Mouse (Mus musculus): ENCODE measurements around the gene Neurl2. TPM values are rescaled to one million over a fixed set of nuclear protein-coding genes. Genes with fewer than 3 reads are reported as not detected.
"Not testable (repeated sequence)": the region's sequence is repeated elsewhere in the genome, so short reads cannot be mapped to it uniquely, and the experiment has no call there.

Neurl2 gene
- total RNA-seq, 2 experiments from 2014 or later: 5.4 to 7.4 TPM

GRCm38 (mm10) chr2:164822636-164823165 lies 10.6 kb downstream of the Neurl2 start, which contains the start of gene Zswim1:
Zswim1 (plus strand) TSS chr2:164822686.
- DNase-seq (ENCODE audit: low spot score in 2 of 2): peak; percentile 99 to 100

GRCm38 (mm10) chr2:164821060-164821459 lies 12.2 kb downstream of the Neurl2 start:
- no peak for DNase-seq (ENCODE audit: low spot score in 2 of 2)

- no peak for DNase-seq (ENCODE audit: low spot score in 2 of 2)
Measured at GRCm38 (mm10) chr2:164817703-164818102, 15.6 kb downstream of the Neurl2 start.

- no peak for DNase-seq (ENCODE audit: low spot score in 2 of 2)
Measured at GRCm38 (mm10) chr2:164817206-164817605, 16.1 kb downstream of the Neurl2 start.

- no peak for DNase-seq (ENCODE audit: low spot score in 2 of 2)
Measured at GRCm38 (mm10) chr2:164815821-164816220, 17.4 kb downstream of the Neurl2 start.

- no peak for DNase-seq (ENCODE audit: low spot score in 2 of 2)
Measured at GRCm38 (mm10) chr2:164815348-164815747, 17.9 kb downstream of the Neurl2 start.

GRCm38 (mm10) chr2:164813557-164813956 lies 19.7 kb downstream of the Neurl2 start:
- no peak for DNase-seq (ENCODE audit: low spot score in 2 of 2)

- DNase-seq (ENCODE audit: low spot score in 2 of 2): no peak
Measured at GRCm38 (mm10) chr2:164806614-164807013, 26.6 kb downstream of the Neurl2 start.

- DNase-seq (ENCODE audit: low spot score in 2 of 2): no peak
Measured at GRCm38 (mm10) chr2:164805332-164805718, 27.9 kb downstream of the Neurl2 start.

GRCm38 (mm10) chr2:164804533-164805331 lies 28.5 kb downstream of the Neurl2 start, which contains the start of the genes Acot8 and Zswim3:
Acot8 (minus strand) TSS chr2:164804882.
Zswim3 (plus strand) TSS chr2:164805098.
- DNase-seq (ENCODE audit: low spot score in 2 of 2): peak; percentile 91 to 94

GRCm38 (mm10) chr2:164803921-164804313 lies 29.3 kb downstream of the Neurl2 start:
- DNase-seq (ENCODE audit: low spot score in 2 of 2): no peak

GRCm38 (mm10) chr2:164803201-164803920 lies 29.9 kb downstream of the Neurl2 start:
- DNase-seq (ENCODE audit: low spot score in 2 of 2): no peak

GRCm38 (mm10) chr2:164800252-164801004 lies 32.8 kb downstream of the Neurl2 start:
- no peak for DNase-seq (ENCODE audit: low spot score in 2 of 2)

GRCm38 (mm10) chr2:164798554-164798953 lies 34.7 kb downstream of the Neurl2 start:
- DNase-seq (ENCODE audit: low spot score in 2 of 2): not testable (repeated sequence)

GRCm38 (mm10) chr2:164795868-164796267 lies 37.4 kb downstream of the Neurl2 start:
- no peak for DNase-seq (ENCODE audit: low spot score in 2 of 2)

- peak; percentile 57 to 86 for DNase-seq (ENCODE audit: low spot score in 2 of 2)
Measured at GRCm38 (mm10) chr2:164794293-164794692, 39.0 kb downstream of the Neurl2 start.

- no peak for DNase-seq (ENCODE audit: low spot score in 2 of 2)
Measured at GRCm38 (mm10) chr2:164793772-164794171, 39.5 kb downstream of the Neurl2 start.

- DNase-seq (ENCODE audit: low spot score in 2 of 2): peak in 1 of 2 experiments; percentile 50
Measured at GRCm38 (mm10) chr2:164793236-164793635, 40.0 kb downstream of the Neurl2 start.

- DNase-seq (ENCODE audit: low spot score in 2 of 2): no peak
Measured at GRCm38 (mm10) chr2:164792400-164793190, 40.7 kb downstream of the Neurl2 start.

- DNase-seq (ENCODE audit: low spot score in 2 of 2): no peak
Measured at GRCm38 (mm10) chr2:164791841-164792261, 41.4 kb downstream of the Neurl2 start.

Measured in adrenal gland, postnatal 4 days (tissue).